ENCODE assay signal across 14 mouse cellular contexts in genomic region chr9:45317635-45318034, GRCm38 (mm10). TPM values are rescaled to one million over a fixed set of nuclear protein-coding genes. Genes with fewer than 3 reads are reported as not detected.
A peak's percentile ranks its signal among the peaks of the same experiment; 100 is the strongest.
DNase-seq lines count a peak whose midpoint lies in the region; ATAC-seq and TF ChIP-seq lines count a peak whose summit lies in the region.
"Had no signal": no experiment of that assay in that cellular context is flagged by ENCODE, and none has a peak within 500 bp of the region (broad histone marks: within the 10 kb centered on the region; RNA-seq: fewer than 3 reads in every experiment).

No protein-coding gene starts in this region.

- H3K4me3 ChIP-seq in limb, embryonic 14.5 days (replicated peaks; ENCODE audit: low read length): no peak overlapping the region
- no peak overlapping the region for H3K4me3 ChIP-seq in limb, embryonic 10.5 days
- H3K4me3 ChIP-seq: embryonic facial prominence, embryonic 12.5 days; layer of hippocampus, adult 2 months had no signal

- no peak overlapping the region for H3K4me2 ChIP-seq in limb, embryonic 14.5 days (replicated peaks; ENCODE audit: low read depth, low read length, severe bottlenecking)
- H3K4me2 ChIP-seq: embryonic facial prominence, embryonic 12.5 days had no signal

- no peaks in the 10 kb centered on the region for H3K36me3 ChIP-seq in limb, embryonic 14.5 days (ENCODE audit: control insufficient read depth, insufficient read depth, low read length)
- H3K36me3 ChIP-seq in limb, embryonic 10.5 days: no peaks in the 10 kb centered on the region
- H3K36me3 ChIP-seq: embryonic facial prominence, embryonic 12.5 days had no signal

- H3K9me3 ChIP-seq in limb, embryonic 14.5 days (ENCODE audit: control insufficient read depth, low read length): no peaks in the 10 kb centered on the region
- no peaks in the 10 kb centered on the region for H3K9me3 ChIP-seq in limb, embryonic 10.5 days (replicated peaks)
- H3K9me3 ChIP-seq: embryonic facial prominence, embryonic 12.5 days had no signal

- 0 out of 2 replicates have a peak, but pooled peaks cover 5% of the 10 kb centered on the region for H3K27me3 ChIP-seq in limb, embryonic 14.5 days (ENCODE audit: control insufficient read depth, insufficient read depth, low read length)
- H3K27me3 ChIP-seq in limb, embryonic 10.5 days (ENCODE audit: low read depth, poor library complexity, severe bottlenecking): peaks cover 39% of the 10 kb centered on the region

- H3K9ac ChIP-seq in limb, embryonic 14.5 days (ENCODE audit: low read depth, low read length, severe bottlenecking): no peak overlapping the region
- H3K9ac ChIP-seq: embryonic facial prominence, embryonic 12.5 days had no signal

- no peak for TF ChIP-seq POLR2A in limb, embryonic 14.5 days (IDR thresholded peaks at IDR 0.05; ENCODE audit: borderline replicate concordance, extremely low read depth, insufficient read depth, insufficient read length)

- no peaks in the 10 kb centered on the region for H3K4me1 ChIP-seq in limb, embryonic 14.5 days (ENCODE audit: control insufficient read depth, insufficient read depth, low read length)
- H3K4me1 ChIP-seq in limb, embryonic 10.5 days: no peaks in the 10 kb centered on the region
- H3K4me1 ChIP-seq: embryonic facial prominence, embryonic 12.5 days had no signal

- WGBS in limb, embryonic 14.5 days: 94% methylated on average over 3 of the region's 3 CpGs
- 86% methylated on average over 3 of the region's 3 CpGs for WGBS in limb, embryonic 10.5 days

- ATAC-seq in limb, embryonic 14.5 days (ENCODE audit: low FRiP score, low read depth): no peak

- no peak overlapping the region for H3K27ac ChIP-seq in limb, embryonic 14.5 days (replicated peaks; ENCODE audit: low read depth, low read length)
- H3K27ac ChIP-seq in limb, embryonic 10.5 days: no peak overlapping the region
- H3K27ac ChIP-seq: embryonic facial prominence, embryonic 12.5 days; layer of hippocampus, adult 2 months; macrophage had no signal

- peak; percentile 38 for DNase-seq in gastrocnemius, adult 18-20 months (ENCODE audit: low spot score)
- no peak for DNase-seq in gastrocnemius, postnatal 10 days
- peak; percentile 31 for DNase-seq in limb, embryonic 14.5 days (ENCODE audit: low spot score)
- DNase-seq in limb, embryonic 10.5 days (ENCODE audit: low spot score): no peak
- peak; percentile 50 for DNase-seq in kidney, postnatal 14 days
- peak; percentile 56 for DNase-seq in skeletal muscle tissue, adult 2 months (ENCODE audit: low read depth, low spot score)
- no peak for DNase-seq in frontal cortex, postnatal 14 days (ENCODE audit: low spot score in 2 of 2)
- no peak for DNase-seq in right cerebral cortex, adult 18-20 months
- DNase-seq: retina, postnatal 1 day had no signal

RNA-seq across cellular contexts. Expression of gene Tmprss13, which starts 1.3 kb away (rescaled TPM):
- under 1 TPM; 0.27 to 0.64 TPM for total RNA-seq in gastrocnemius, adult 18-20 months (2021)
- under 1 TPM; 0.07 to 0.19 TPM for total RNA-seq in gastrocnemius, postnatal 10 days (2021)
- 2.0 and 2.5 TPM in 2 replicates for polyA plus RNA-seq in limb, embryonic 14.5 days (2012; rRNA removed)
- polyA plus RNA-seq in limb, embryonic 14.5 days (2014; fragmentation: Nextera tagmentation; extraction: Ambion mirVana): 5.5 and 5.9 TPM in 2 replicates
- 0.51 and 0.95 TPM in 2 replicates for polyA plus RNA-seq in limb, embryonic 10.5 days (2016; fragmentation: Nextera tagmentation; extraction: Ambion mirVana)
- total RNA-seq: CH12.LX; layer of hippocampus, adult 2 months; left cerebral cortex, postnatal 36 days had no signal
- polyA plus RNA-seq: macrophage had no signal

RNA-seq across cellular contexts. Expression of gene Il10ra, which starts 48.7 kb away (rescaled TPM):
- under 1 TPM; 0.43 to 0.64 TPM for total RNA-seq in gastrocnemius, adult 18-20 months (2021)
- 1 to 10 TPM in 1 of 2 experiments, under 1 TPM in 1; 0.80 to 1.0 TPM for total RNA-seq in gastrocnemius, postnatal 10 days (2021)
- 1.6 TPM in 2 replicates for polyA plus RNA-seq in limb, embryonic 14.5 days (2012; rRNA removed)
- 1.3 and 1.6 TPM in 2 replicates for polyA plus RNA-seq in limb, embryonic 14.5 days (2014; fragmentation: Nextera tagmentation; extraction: Ambion mirVana)
- polyA plus RNA-seq in limb, embryonic 10.5 days (2016; fragmentation: Nextera tagmentation; extraction: Ambion mirVana): 0.26 TPM in 2 replicates

RNA-seq across cellular contexts. Expression of gene Fxyd6, which starts 52.4 kb away (rescaled TPM):
- 10 to 100 TPM; 55.0 to 93.3 TPM for total RNA-seq in gastrocnemius, adult 18-20 months (2021)
- 10 to 100 TPM; 61.2 to 65.6 TPM for total RNA-seq in gastrocnemius, postnatal 10 days (2021)
- 97.4 and 120 TPM in 2 replicates for polyA plus RNA-seq in limb, embryonic 14.5 days (2012; rRNA removed)
- 82.7 and 94.3 TPM in 2 replicates for polyA plus RNA-seq in limb, embryonic 14.5 days (2014; fragmentation: Nextera tagmentation; extraction: Ambion mirVana)
- polyA plus RNA-seq in limb, embryonic 10.5 days (2016; fragmentation: Nextera tagmentation; extraction: Ambion mirVana): 97.6 and 110 TPM in 2 replicates
- polyA plus RNA-seq: macrophage had no signal

Comparison
In these comparisons a context has a peak if more than half of its experiments do, and no peak if none do; other contexts are left out.
1. DNase-seq: peak in gastrocnemius, adult 18-20 months (single experiment), limb, embryonic 14.5 days (single experiment), kidney, postnatal 14 days (single experiment) and skeletal muscle tissue, adult 2 months (single experiment); none in gastrocnemius, postnatal 10 days (single experiment), limb, embryonic 10.5 days (single experiment), frontal cortex, postnatal 14 days (0 of 2) and right cerebral cortex, adult 18-20 months (single experiment).